Mouse (Mus musculus): ENCODE data around the gene Myl4. TPM values are rescaled to one million over a fixed set of nuclear protein-coding genes. Genes with fewer than 3 reads are reported as not detected.

Myl4 gene
- polyA plus RNA-seq, 1 experiment from 2014 or later = 14.6 TPM

DNA sequence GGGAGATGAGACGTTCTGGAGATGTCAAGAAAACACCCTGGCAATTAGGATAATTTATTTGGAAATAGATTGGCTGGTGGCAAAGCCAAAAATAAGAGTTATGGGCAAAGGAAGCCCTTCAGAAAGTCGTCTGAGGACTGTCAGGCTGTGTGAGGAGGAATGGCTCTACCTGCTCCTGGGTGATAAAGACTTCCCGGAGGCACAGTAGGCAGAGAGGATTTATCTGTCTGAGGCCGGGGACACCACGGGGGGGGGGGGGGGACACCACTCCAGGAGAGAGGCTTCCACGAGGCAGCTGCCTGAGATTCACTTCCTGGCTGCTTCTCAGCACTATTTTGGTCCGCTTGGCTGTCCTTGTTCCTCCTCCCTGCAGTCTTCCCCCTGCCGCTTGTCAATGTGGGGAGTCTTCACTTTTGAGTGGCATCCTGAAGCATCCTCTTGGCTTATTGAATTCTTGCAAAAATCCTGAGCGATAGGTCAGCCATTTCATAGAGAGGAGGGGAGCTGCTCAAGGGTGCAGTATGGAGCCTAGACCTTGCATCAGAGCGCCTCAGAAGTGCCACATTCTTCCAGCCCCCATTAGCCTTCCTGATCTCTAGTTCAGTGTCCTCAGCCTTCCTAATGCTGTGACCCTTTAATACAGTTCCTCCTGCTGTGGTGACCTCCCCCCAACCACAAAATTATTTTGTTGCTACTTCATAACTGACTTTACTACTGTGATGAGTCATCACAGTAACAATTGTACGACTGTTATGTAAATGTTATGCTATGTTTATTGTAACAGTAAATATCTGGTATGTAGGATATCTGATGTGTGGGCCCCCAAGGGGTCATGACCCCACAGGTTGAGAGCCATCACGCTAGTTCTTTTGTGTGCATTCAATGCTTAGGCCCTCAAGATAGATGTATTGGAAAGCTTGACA lies 71.8 kb downstream of the Myl4 start:
- Histone ChIP-seq H3K4me1 (replicated peaks) (peaks cover 37% of the 10 kb centered on the region), H3K4me2 (0 out of 2 replicates have a peak overlapping the region, but pooled peaks have one; percentile 1)

GRCm38 (mm10) chr11:104624791-104625391 lies 74.4 kb downstream of the Myl4 start:
- H3K27ac ChIP-seq (replicated peaks) = no peak overlapping the region
- no peaks in the 10 kb centered on the region for H3K9me3 ChIP-seq (replicated peaks)
- no peak overlapping the region for H3K4me2 ChIP-seq
- H3K36me3 ChIP-seq (replicated peaks) = no peaks in the 10 kb centered on the region
- no peaks in the 10 kb centered on the region for H3K27me3 ChIP-seq
- no peak overlapping the region for H3K4me3 ChIP-seq (replicated peaks)
- 37% methylated on average over 6 of the region's 6 CpGs for WGBS (ENCODE audit: insufficient replicate concordance)
- ATAC-seq (ENCODE audit: insufficient read depth) = no peak
- H3K9ac ChIP-seq = no peak overlapping the region
- H3K4me1 ChIP-seq (replicated peaks) = peaks cover 33% of the 10 kb centered on the region

More for the DNA sequence above, 71.8 kb downstream of the Myl4 start:
- Histone ChIP-seq H3K27ac (replicated peaks) (no peak overlapping the region), H3K4me3 (replicated peaks) (no peak overlapping the region), H3K9me3 (replicated peaks) (no peaks in the 10 kb centered on the region), H3K9ac (no peak overlapping the region), H3K36me3 (replicated peaks) (no peaks in the 10 kb centered on the region), H3K27me3 (peaks cover 8% of the 10 kb centered on the region; the same call in 1 of the 2 replicates)
- WGBS (ENCODE audit: insufficient replicate concordance) = 15% methylated on average over 12 of the region's 12 CpGs
- no peak for ATAC-seq (ENCODE audit: insufficient read depth)

- ATAC-seq (ENCODE audit: insufficient read depth) = 0 out of 2 replicates have a peak, but pooled peaks have one; percentile 47
- no peaks in the 10 kb centered on the region for H3K36me3 ChIP-seq (replicated peaks)
- no peaks in the 10 kb centered on the region for H3K27me3 ChIP-seq
- H3K4me3 ChIP-seq (replicated peaks) = no peak overlapping the region
- WGBS (ENCODE audit: insufficient replicate concordance) = 44% methylated on average over 12 of the region's 12 CpGs
- H3K27ac ChIP-seq (replicated peaks) = no peak overlapping the region
- H3K9me3 ChIP-seq (replicated peaks) = no peaks in the 10 kb centered on the region
- H3K9ac ChIP-seq = no peak overlapping the region
- H3K4me1 ChIP-seq (replicated peaks) = peaks cover 33% of the 10 kb centered on the region
- no peak overlapping the region; the same call in 1 of the 2 replicates for H3K4me2 ChIP-seq
These were observed 75.3 kb downstream of the Myl4 start for GRCm38 (mm10) chr11:104625453-104626402.

DNA sequence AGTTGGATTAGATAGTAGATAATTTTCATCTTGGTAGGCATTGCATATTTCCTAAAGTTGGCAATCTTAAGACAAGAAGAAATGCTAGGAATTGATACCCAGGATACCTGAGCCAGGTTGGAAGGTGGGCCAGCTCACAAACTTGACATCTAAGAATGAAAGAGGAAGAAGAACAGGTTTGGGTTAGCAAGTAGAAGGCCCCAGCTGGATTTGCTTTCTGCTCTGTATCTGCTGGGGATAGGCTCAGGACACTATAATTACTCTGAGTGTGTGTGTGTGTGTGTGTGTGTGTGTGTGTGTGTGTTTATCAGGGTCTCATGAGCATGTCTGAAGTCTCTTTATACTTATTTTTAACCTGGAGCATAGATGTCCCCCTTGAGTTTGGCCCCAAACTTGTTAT lies 76.2 kb downstream of the Myl4 start:
- Histone ChIP-seq H3K4me3 (replicated peaks) (no peak overlapping the region), H3K27me3 (no peaks in the 10 kb centered on the region), H3K9me3 (replicated peaks) (no peaks in the 10 kb centered on the region), H3K9ac (no peak overlapping the region), H3K4me1 (replicated peaks) (peaks cover 33% of the 10 kb centered on the region), H3K36me3 (replicated peaks) (no peaks in the 10 kb centered on the region), H3K4me2 (no peak overlapping the region), H3K27ac (replicated peaks) (no peak overlapping the region)
- no peak for ATAC-seq (ENCODE audit: insufficient read depth)

DNA sequence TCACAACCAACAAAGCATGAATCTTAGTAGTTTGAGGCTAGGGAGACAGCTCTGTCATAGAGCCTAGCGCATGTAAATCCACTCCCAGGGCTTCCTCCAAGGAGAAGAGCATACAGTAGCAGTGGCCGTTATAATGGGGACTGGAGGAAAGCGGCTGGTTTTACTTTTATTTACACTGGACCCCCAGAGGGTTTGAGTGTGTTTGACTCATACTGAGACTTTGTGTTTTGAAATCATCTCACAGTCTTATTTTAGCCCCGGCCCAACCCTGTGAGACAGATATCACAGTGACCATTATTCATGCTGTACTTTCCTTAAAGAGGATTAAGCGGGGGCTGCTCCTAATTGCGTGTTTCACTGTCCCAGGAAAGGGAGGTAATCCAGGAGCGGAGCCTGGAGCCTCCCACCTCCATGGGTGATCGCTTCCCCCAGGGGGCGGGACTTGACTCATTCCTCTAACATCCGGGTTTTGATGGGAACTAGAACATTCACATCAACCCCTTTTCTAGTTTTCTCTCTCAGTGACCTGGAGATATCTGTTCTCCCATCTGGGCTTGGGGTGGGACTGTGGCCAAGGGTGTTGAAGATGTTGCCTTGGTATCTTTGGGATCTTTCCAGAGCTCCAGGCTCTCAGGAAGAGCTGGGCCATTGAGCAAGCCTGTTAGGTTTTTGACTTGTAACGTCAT lies 77.3 kb downstream of the Myl4 start:
- H3K4me2 ChIP-seq = no peak overlapping the region
- no peak overlapping the region for H3K27ac ChIP-seq (replicated peaks)
- no peak overlapping the region for H3K9ac ChIP-seq
- peaks cover 25% of the 10 kb centered on the region for H3K4me1 ChIP-seq (replicated peaks)
- WGBS (ENCODE audit: insufficient replicate concordance) = 67% methylated on average over 11 of the region's 11 CpGs
- ATAC-seq (ENCODE audit: insufficient read depth) = no peak
- H3K9me3 ChIP-seq (replicated peaks) = no peaks in the 10 kb centered on the region
- H3K36me3 ChIP-seq (replicated peaks) = no peaks in the 10 kb centered on the region
- no peak overlapping the region for H3K4me3 ChIP-seq (replicated peaks)
- no peaks in the 10 kb centered on the region for H3K27me3 ChIP-seq

DNA sequence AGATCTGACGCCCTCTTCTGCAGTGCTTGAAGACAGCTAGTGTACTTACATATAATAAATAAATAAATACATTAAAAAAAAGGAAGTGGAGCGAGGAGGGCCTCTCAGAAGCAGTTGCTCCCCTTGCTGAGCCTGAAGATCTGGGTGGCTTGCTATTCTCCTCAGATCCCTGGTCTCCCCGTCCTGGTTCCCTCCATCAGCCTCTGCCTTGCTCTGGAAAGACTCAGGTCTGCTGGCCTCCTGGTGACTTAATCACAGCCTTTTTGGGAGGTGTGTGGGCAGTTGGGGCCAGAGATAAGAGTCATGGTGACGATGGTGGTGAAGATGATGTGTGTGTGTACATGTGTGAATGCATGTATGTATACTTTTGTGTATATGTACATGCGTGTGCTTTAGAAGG lies 78.1 kb downstream of the Myl4 start:
- no peak overlapping the region for H3K9ac ChIP-seq
- no peak for ATAC-seq (ENCODE audit: insufficient read depth)
- H3K4me3 ChIP-seq (replicated peaks) = no peak overlapping the region
- H3K27me3 ChIP-seq = no peaks in the 10 kb centered on the region
- H3K27ac ChIP-seq (replicated peaks) = no peak overlapping the region
- no peaks in the 10 kb centered on the region for H3K36me3 ChIP-seq (replicated peaks)
- H3K4me1 ChIP-seq (replicated peaks) = peaks cover 23% of the 10 kb centered on the region
- WGBS (ENCODE audit: insufficient replicate concordance) = 45% methylated on average over 5 of the region's 5 CpGs
- H3K4me2 ChIP-seq = no peak overlapping the region
- H3K9me3 ChIP-seq (replicated peaks) = no peaks in the 10 kb centered on the region

DNA sequence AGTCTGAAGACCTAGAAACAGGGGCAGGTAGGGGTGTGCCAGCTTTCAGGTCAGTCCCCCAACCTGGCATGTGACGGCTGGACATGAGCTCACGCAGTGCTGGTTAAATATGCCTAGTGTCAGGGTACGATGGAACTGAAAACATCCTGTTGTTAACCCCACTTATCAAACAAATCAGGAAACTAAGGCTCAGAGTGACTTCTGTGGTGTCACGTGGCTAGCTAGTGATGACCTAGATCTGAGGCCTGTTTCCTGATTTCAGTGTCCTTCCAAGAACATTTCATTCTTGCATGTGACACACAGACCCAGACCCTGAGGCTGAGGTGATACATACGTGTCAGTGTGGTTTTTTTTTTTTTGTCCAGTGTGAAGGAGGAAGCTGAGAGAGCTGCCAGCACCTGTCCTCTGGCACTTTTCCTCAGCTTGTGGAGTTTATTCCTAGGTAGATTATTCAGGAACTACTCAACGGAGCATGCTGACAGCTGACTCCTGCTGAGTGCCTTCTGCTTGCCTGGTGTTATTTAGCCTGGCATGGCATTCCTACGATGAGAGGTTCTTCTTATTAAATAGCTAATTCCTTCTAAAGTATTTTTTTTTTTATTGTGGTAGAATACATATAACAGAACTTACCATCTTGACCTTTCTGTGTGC lies 79.8 kb downstream of the Myl4 start:
- 23% methylated on average over 7 of the region's 7 CpGs for WGBS (ENCODE audit: insufficient replicate concordance)
- H3K36me3 ChIP-seq (replicated peaks) = no peaks in the 10 kb centered on the region

GRCm38 (mm10) chr11:104631306-104631705 lies 80.8 kb downstream of the Myl4 start:
- WGBS (ENCODE audit: insufficient replicate concordance) = 48% methylated on average over 1 of the region's 1 CpGs
- no peak for ATAC-seq (ENCODE audit: insufficient read depth)
- no peaks in the 10 kb centered on the region for H3K36me3 ChIP-seq (replicated peaks)
- peaks cover 6% of the 10 kb centered on the region for H3K4me1 ChIP-seq (replicated peaks)
- H3K9me3 ChIP-seq (replicated peaks) = no peaks in the 10 kb centered on the region
- no peak overlapping the region for H3K27ac ChIP-seq (replicated peaks)
- no peak overlapping the region for H3K4me3 ChIP-seq (replicated peaks)
- no peak overlapping the region for H3K4me2 ChIP-seq
- H3K27me3 ChIP-seq = no peaks in the 10 kb centered on the region
- no peak overlapping the region for H3K9ac ChIP-seq

More for the DNA sequence above, 79.8 kb downstream of the Myl4 start:
- no peaks in the 10 kb centered on the region for H3K27me3 ChIP-seq
- peaks cover 16% of the 10 kb centered on the region for H3K4me1 ChIP-seq (replicated peaks)
- H3K9ac ChIP-seq = no peak overlapping the region
- H3K27ac ChIP-seq (replicated peaks) = no peak overlapping the region
- no peak for ATAC-seq (ENCODE audit: insufficient read depth)
- H3K4me2 ChIP-seq = no peak overlapping the region
- no peak overlapping the region for H3K4me3 ChIP-seq (replicated peaks)
- no peaks in the 10 kb centered on the region for H3K9me3 ChIP-seq (replicated peaks)

GRCm38 (mm10) chr11:104637010-104637409 lies 86.5 kb downstream of the Myl4 start:
- H3K4me3 ChIP-seq (replicated peaks) = no peak overlapping the region
- no peaks in the 10 kb centered on the region for H3K27me3 ChIP-seq
- H3K9ac ChIP-seq = no peak overlapping the region
- no peaks in the 10 kb centered on the region for H3K9me3 ChIP-seq (replicated peaks)
- H3K4me1 ChIP-seq (replicated peaks) = no peaks in the 10 kb centered on the region
- WGBS (ENCODE audit: insufficient replicate concordance) = 60% methylated on average over 14 of the region's 14 CpGs
- H3K36me3 ChIP-seq (replicated peaks) = no peaks in the 10 kb centered on the region
- H3K4me2 ChIP-seq = no peak overlapping the region
- H3K27ac ChIP-seq (replicated peaks) = no peak overlapping the region
- no peak for ATAC-seq (ENCODE audit: insufficient read depth)

GRCm38 (mm10) chr11:104638006-104638405 lies 87.5 kb downstream of the Myl4 start:
- Histone ChIP-seq H3K4me1 (replicated peaks) (no peaks in the 10 kb centered on the region), H3K27ac (replicated peaks) (no peak overlapping the region), H3K4me2 (no peak overlapping the region), H3K27me3 (no peaks in the 10 kb centered on the region), H3K9me3 (replicated peaks) (no peaks in the 10 kb centered on the region), H3K4me3 (replicated peaks) (no peak overlapping the region), H3K9ac (no peak overlapping the region), H3K36me3 (replicated peaks) (no peaks in the 10 kb centered on the region)
- ATAC-seq (ENCODE audit: insufficient read depth) = no peak
- 59% methylated on average over 5 of the region's 5 CpGs for WGBS (ENCODE audit: insufficient replicate concordance)
